Mouse (Mus musculus) midbrain, embryonic 16.5 days (tissue): ENCODE data around the gene Kcnip4. TPM values are rescaled to one million over a fixed set of nuclear protein-coding genes. Genes with fewer than 3 reads are reported as not detected.

Experiments used
- ATAC-seq: fragments of 200-750 bp; cut with Nextera tagmentation; 2 replicates; pipeline ENCODE4 v1.8.0; 2017; ENCODE audit warnings: moderate TSS enrichment
- H3K27ac ChIP-seq: fragments of 300-500 bp; sonication (generic); 2 replicates; pipeline ENCODE4 v1.5.1; 2014; ENCODE audit warnings: mild to moderate bottlenecking, low read length, mixed read lengths
- H3K27me3 ChIP-seq: fragments of 300-500 bp; sonication (generic); 2 replicates; pipeline ENCODE4 v1.6.1; 2014; ENCODE audit warnings: low read depth, low read length, mixed read lengths; ENCODE audit not compliant: control insufficient read depth, insufficient read depth
- H3K36me3 ChIP-seq: fragments of 300-500 bp; sonication (generic); 2 replicates; pipeline ENCODE4 v1.6.1; 2014; ENCODE audit warnings: mild to moderate bottlenecking, low read length, moderate library complexity, mixed read lengths; ENCODE audit not compliant: control insufficient read depth, insufficient read depth
- H3K4me1 ChIP-seq: fragments of 300-500 bp; sonication (generic); 2 replicates; pipeline ENCODE4 v1.6.1; 2014; ENCODE audit warnings: mild to moderate bottlenecking, low read length, mixed read lengths; ENCODE audit not compliant: control insufficient read depth, insufficient read depth
- H3K4me2 ChIP-seq: fragments of 300-500 bp; sonication (generic); 2 replicates; pipeline ENCODE4 v1.6.1; 2014; ENCODE audit warnings: mild to moderate bottlenecking, low read length, mixed read lengths
- H3K4me3 ChIP-seq: fragments of 300-500 bp; sonication (generic); 2 replicates; pipeline ENCODE4 v1.5.1; 2014; ENCODE audit warnings: low read depth, mild to moderate bottlenecking, low read length, moderate library complexity, mixed read lengths
- H3K9ac ChIP-seq: fragments of 300-500 bp; sonication (generic); 2 replicates; pipeline ENCODE4 v1.6.1; 2014; ENCODE audit warnings: low read depth, low read length, mixed read lengths
- H3K9me3 ChIP-seq: fragments of 300-500 bp; sonication (generic); replicated peaks from 2 replicates; pipeline ENCODE4 v1.6.1; 2014; ENCODE audit warnings: mild to moderate bottlenecking, low read length, mixed read lengths; ENCODE audit not compliant: control insufficient read depth, poor library complexity, severe bottlenecking
- WGBS: fragments of 180-500 bp; shearing (Covaris S2); extraction: QIAGEN DNeasy Blood & Tissue Kit; methylation state at CpG from one replicate; pipeline ENCODE4 v1.1.7; 2014; 5-methylcytosine and 5-hydroxymethylcytosine counted together
- polyA plus RNA-seq: library from polyadenylated mRNA; unstranded; fragments of >200 nt; fragmentation: Nextera tagmentation; extraction: Ambion mirVana; gene quantifications from 2 replicates; pipeline ENCODE4 v1.2.1, GENCODE M21; 2015

Kcnip4 gene
- polyA plus RNA-seq, 1 experiment from 2014 or later: 22.7 TPM

DNA sequence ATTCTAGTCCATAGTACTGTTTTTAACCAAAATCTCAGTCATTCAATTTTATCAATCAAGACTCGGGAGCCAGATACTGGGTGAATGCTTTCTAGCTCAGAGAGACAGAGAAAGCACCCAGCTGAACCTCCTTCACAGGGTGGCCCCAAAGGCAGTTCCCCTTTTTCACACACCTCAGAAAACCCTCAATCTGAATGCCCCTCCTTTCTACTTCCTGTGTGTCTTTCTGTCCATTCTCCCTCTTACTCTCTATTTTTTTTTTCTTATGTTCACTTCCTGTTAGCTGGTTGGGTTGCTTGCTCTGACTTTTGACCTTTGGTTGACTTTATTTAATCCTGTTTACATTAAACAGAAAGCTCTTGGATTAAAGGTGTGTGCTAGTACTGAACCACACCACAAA, 1175.4 kb downstream of the Kcnip4 start:
- Histone ChIP-seq H3K4me2 (no peak overlapping the region), H3K9ac (no peak overlapping the region), H3K4me1 (no peaks in the 10 kb centered on the region; the same call in 1 of the 2 replicates), H3K27me3 (no peaks in the 10 kb centered on the region; the same call in 1 of the 2 replicates), H3K9me3 (no peaks in the 10 kb centered on the region), H3K4me3 (no peak overlapping the region), H3K27ac (no peak overlapping the region), H3K36me3 (no peaks in the 10 kb centered on the region)
- ATAC-seq: no peak
- WGBS: 86% methylated on average over 1 of the region's 1 CpGs

DNA sequence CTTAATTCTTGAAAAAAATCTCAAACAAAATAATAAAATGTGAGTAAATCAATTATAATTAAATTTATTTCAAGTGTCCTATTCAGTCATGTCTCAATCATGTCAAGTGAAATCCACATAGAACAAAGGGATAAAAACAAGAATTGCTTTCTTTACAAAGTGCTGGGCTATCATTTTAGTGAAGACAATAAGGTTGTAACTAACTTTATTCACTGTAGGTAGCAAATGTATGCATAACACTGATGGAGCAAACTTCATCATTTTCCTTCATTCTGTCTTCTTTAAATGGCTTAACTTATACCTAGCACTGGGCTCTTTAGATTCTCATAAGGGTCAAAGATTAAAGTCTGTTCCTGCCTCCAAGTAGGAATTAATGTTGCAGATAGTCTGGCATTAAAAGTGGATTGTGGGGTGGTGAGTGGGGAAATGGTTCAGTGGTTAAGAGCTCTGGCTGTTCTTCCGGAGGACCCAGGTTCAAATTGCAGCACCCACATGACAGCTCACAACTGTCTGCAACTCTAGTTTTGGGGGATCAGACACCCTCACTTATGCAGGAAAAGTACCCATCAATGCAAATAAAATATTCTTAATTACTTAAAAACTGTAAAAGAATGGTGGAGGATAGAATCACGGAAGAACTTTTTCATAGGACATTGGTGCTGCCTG, 1178.6 kb downstream of the Kcnip4 start:
- ATAC-seq: 0 out of 2 replicates have a peak, but pooled peaks have one; percentile 2
- Histone ChIP-seq H3K9me3 (no peaks in the 10 kb centered on the region), H3K4me1 (no peaks in the 10 kb centered on the region; the same call in 1 of the 2 replicates), H3K4me3 (no peak overlapping the region), H3K9ac (no peak overlapping the region), H3K27ac (no peak overlapping the region), H3K36me3 (no peaks in the 10 kb centered on the region), H3K4me2 (no peak overlapping the region), H3K27me3 (peaks cover under 1% of the 10 kb centered on the region; the same call in 1 of the 2 replicates)
- WGBS: 95% methylated on average over 2 of the region's 2 CpGs

DNA sequence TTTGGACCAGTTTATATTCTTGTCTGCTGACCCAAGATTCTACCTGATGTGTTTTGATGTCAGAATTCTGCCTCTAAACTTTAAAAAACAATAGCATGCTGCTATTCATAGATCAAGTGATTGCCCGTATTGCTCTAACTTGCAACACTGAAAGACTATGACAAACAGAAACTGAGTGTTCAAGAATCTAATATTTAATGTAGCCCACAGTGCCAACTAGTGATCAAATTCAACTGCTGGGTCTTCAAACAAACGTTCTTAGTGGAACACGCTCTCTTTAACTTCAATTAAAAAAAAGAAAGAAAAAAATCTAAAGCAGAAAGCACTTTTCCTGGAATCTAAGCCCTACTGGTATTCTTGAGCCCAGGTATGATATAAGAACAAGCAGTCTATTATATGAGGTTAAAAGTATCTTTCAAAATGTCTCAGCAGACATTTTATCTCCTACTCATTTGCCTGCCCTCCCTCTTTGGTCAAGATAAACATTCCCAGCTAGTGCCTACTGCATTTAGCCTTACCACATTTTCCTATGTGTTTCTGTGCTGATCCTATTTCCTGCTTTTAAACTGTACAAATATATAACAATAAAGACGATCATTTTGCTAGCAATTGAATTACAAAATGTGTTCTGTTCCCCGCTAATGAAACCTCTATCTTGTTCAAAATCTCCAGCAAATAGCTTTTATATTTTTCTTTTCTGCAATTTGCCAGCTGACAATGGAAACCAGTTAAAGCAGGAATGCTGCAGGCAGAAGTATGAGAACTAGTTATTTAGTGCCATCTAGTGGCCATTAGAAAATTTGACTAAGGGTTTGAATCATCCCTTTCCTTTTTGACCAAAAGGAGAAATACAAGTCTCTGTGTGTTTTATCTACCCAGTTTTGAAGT, 1179.4 kb downstream of the Kcnip4 start:
- no peaks in the 10 kb centered on the region for H3K9me3 ChIP-seq
- peak; percentile 87 for ATAC-seq
- no peak overlapping the region for H3K4me3 ChIP-seq
- H3K27ac ChIP-seq: 0 out of 2 replicates have a peak overlapping the region, but pooled peaks have one; percentile 58
- WGBS: 53% methylated on average over 5 of the region's 5 CpGs
- no peaks in the 10 kb centered on the region; the same call in 1 of the 2 replicates for H3K4me1 ChIP-seq
- no peaks in the 10 kb centered on the region for H3K36me3 ChIP-seq
- peaks cover 3% of the 10 kb centered on the region; the same call in 1 of the 2 replicates for H3K27me3 ChIP-seq
- no peak overlapping the region for H3K4me2 ChIP-seq
- no peak overlapping the region for H3K9ac ChIP-seq

DNA sequence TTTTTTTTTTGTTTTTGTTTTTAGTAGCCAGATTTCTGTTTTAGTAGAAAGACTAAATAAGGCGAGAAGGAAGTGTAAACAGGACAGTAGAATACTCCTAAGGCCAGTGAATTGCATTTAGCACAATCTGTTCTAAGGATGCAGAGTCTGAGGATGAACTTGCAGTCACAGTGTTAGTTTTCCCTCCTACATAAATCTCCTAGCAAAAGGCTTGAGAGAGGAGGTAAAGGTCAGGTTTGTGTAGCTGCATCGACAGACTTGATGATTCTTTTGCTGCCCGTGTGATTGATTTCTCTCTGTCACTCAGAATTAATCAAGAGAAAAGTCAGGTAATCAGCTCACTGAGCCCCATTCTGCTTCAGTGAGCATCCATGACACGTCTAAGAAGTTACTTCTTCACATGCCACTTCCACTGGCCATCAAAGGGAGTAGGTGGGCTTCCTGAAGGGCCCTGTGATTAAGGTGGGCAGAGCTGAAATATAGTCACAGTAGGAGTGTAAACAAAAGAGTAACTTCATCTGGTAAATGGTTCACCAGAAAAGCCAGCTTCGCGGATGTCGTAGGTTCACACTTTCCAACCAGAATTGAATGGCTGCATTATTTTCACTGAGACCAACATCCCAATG, 1183.8 kb downstream of the Kcnip4 start:
- WGBS: 44% methylated on average over 7 of the region's 7 CpGs

More for the DNA sequence above, 1183.8 kb downstream of the Kcnip4 start:
- Histone ChIP-seq H3K9ac (no peak overlapping the region), H3K27me3 (peaks cover 7% of the 10 kb centered on the region), H3K9me3 (no peaks in the 10 kb centered on the region), H3K36me3 (no peaks in the 10 kb centered on the region), H3K4me1 (no peaks in the 10 kb centered on the region; the same call in 1 of the 2 replicates), H3K27ac (no peak overlapping the region), H3K4me3 (no peak overlapping the region), H3K4me2 (no peak overlapping the region)
- no peak for ATAC-seq
